Mouse (Mus musculus): ENCODE data around the gene Pacs1. TPM values are rescaled to one million over a fixed set of nuclear protein-coding genes. Genes with fewer than 3 reads are reported as not detected.

The Pacs1 gene
- total RNA-seq, 2 experiments from 2014 or later: 5.2 to 8.5 TPM

- DNase-seq: no peak
- Histone ChIP-seq H3K27ac (no peak overlapping the region), H3K4me3 (no peak overlapping the region)
- intact Hi-C loops (cut with DNase I): no loop called here
- no peak for TF ChIP-seq CTCF (IDR thresholded peaks at IDR 0.05)
Measured at GRCm38 (mm10) chr19:5123241-5123640, 149.7 kb downstream of the Pacs1 start.

DNA sequence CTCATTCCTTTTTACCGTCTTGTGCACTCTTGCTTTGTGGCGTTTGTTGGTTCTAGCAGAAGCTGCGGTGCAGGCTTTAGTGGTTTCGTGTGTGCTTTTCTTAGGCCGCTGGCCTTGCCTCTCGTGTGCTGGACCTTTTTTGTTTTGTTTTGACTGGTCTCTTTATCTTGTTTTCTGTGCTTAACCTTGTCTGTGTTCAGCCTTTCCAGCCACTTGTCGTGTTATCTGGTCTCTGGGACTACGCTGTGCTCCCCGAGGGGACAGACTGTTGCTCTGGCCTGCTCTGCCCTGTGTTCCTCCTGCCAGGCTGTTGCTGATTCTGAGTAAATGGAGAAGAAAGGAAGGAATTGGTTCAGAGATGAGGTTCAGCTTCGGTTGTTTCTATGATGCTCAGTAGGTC is 150.4 kb downstream of the Pacs1 start:
- intact Hi-C loops (cut with DNase I): no loop called here
- Histone ChIP-seq H3K4me3 (no peak overlapping the region), H3K27ac (no peak overlapping the region)
- no peak for DNase-seq
- no peak for TF ChIP-seq CTCF (IDR thresholded peaks at IDR 0.05)

DNA sequence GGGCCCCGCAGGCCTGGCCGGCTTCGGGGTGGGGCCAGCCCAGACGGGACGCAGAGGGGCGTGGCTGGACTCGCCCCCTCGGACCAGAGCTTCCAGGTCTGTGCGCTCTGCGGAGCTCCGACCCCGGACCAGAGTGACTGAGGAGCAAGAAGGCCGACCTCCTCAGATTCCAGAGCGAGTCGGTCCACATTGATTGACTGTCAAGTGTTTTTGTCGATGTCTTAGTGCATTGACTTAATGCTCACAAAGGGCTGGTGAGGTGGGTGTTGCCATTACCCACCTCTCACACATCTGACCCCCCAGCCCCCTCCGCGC is 154.6 kb downstream of the Pacs1 start, which contains the start of gene Klc2:
Gene Klc2, minus strand, starts transcription at position 177 of the 315 bp plus-strand sequence.
- no peak for TF ChIP-seq CTCF (IDR thresholded peaks at IDR 0.05)
- intact Hi-C loops (cut with DNase I): no loop called here
- Histone ChIP-seq H3K4me3 (peak within 1 kb of the TSS; percentile 84), H3K27ac (peak within 1 kb of the TSS; percentile 86)
- DNase-seq: no peak

- H3K27ac ChIP-seq: peak overlapping the region; percentile 86
- intact Hi-C loops (cut with DNase I): loop anchor here (2.0 kb wide), 1 partner anchor 21 kb away; no protein-coding TSS in a partner anchor
- peak; percentile 96; the same call in 1 of the 2 replicates for TF ChIP-seq CTCF (IDR thresholded peaks at IDR 0.05)
- H3K4me3 ChIP-seq: peak overlapping the region; percentile 84
- peak; percentile 91 for DNase-seq
Measured at GRCm38 (mm10) chr19:5117494-5118383, 155.2 kb downstream of the Pacs1 start.

DNA sequence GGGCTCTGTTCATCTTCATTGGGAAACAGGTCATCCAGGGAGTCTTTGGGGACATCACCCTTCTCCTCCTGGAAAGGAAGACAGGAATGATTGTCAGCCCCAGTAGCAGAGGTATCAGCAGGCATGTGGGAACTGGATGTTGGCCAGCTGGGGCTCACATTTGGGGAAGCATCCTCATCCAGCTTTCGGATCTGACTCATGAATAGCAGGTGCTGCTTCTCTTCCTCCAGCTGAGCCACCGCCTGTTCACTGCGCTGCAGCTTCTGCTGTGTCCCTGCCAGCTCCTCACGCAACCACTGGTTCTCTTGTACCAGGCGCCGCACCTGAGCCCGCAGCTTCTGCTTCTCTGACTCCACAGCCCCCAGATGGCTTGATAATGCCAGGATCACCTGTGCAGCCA is 159.1 kb downstream of the Pacs1 start:
- H3K27ac ChIP-seq: no peak overlapping the region
- DNase-seq: no peak
- no peak for TF ChIP-seq CTCF (IDR thresholded peaks at IDR 0.05)
- H3K4me3 ChIP-seq: no peak overlapping the region
- intact Hi-C loops (cut with DNase I): no loop called here

DNA sequence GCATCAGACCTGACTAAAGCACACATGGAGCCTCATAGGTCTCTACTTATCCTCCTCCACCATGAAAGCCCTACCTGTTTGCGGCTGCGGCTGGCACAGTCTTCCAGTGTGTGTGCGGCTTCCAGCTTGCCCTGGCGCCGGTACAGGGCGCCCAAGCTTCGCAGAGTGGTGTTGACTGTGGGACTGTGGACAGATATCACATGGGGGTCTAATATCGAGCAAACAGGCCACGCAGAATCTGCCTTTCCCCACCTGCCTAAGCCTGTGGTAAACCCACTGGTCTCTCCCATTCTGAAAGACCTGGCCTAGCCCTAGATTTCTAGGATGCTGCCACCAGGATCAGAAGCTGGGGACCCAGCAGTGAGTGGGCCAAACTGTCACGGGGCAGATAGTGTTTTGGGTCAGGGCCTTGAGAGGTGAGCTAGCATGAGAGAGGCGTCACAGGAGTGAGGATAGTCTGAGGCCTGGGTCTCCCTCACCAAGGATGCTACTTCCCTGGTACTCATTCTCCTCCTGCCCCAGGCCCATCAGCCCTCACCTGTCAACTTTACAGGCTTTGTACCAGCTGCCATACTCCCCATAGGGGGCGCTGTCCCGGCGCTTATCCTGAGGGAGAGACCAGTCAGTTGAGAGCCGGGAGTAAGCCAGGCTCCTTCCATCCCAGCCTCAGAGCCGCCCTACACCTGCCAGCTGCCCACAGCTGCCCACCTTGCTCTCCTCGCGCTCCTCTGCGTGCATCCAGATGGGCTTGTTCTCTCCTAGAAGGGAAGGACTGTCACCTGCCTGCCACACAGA is 163.1 kb downstream of the Pacs1 start:
- DNase-seq: peak; percentile 49
- peak; percentile 61 for TF ChIP-seq CTCF (IDR thresholded peaks at IDR 0.05)
- Histone ChIP-seq H3K27ac (no peak overlapping the region), H3K4me3 (no peak overlapping the region)
- intact Hi-C loops (cut with DNase I): no loop called here

DNA sequence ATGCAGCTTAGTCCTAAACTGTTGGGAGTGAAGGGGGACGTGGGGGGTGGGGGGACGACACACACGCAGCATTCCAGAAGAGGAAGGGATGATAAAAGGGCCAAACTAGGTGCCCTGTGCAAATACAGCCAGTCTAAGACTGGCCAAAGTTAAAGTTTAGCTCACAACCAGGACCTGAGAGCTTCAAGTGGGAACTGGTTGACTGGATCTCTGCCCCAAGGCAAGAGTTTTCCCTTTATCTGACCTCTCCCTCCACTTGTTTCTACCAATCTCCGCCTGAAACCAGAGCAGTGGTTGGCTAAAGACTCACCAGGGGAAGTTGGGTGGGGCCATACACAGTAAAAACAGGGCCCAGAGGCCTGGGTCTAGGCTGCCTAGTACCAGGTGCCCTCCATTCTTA is 164.2 kb downstream of the Pacs1 start:
- H3K4me3 ChIP-seq: no peak overlapping the region
- DNase-seq: no peak
- intact Hi-C loops (cut with DNase I): no loop called here
- no peak for TF ChIP-seq CTCF (IDR thresholded peaks at IDR 0.05)
- no peak overlapping the region for H3K27ac ChIP-seq

DNA sequence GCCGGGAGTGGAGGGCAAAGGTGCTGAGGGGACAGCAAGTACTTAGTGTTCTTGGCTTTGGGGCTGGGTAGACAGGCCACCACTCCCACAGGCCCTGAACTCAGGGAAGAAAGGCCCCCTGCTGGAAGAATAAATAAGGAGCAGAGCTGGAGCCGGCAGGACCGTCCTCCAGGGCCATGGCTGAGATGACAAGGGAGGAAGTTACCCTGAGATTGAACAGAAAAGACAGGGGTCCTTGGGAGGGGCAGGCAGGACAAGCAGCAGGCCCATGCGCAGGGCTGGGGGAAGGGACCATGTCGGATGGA is 164.7 kb downstream of the Pacs1 start:
- H3K27ac ChIP-seq: no peak overlapping the region

DNA sequence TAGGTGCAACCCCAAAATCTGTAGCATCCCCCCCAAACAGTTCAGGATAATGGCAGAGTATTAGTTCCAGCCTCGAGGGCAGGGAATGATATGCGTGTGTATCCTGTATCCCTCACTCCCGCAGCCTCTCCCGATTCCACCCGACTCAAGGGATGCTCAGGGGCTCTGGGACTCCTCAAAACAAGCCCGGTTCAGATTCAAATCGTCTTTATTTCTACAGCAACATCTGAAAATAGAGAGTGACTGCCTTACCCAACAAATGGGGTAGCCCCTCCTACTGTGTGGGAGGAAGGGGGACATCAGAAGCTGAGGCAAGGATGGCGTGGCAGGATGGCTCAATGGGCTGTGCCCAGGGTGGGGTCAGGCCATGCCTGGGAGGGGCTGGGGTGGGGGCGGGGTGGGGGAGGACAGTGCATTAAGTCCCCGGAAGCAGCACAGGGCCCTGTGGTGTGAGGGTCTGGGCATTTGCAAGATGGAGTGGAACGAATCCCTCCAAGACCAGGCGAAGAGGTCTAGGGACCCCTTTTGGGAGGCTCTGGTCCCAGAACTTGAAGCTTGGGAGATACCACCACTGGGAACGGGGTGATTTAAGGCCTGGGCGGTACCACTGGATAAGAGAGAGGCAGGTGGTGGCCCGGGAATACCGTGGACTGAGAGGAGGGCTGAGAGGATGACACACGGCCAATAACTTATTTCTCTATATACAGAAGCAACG is 165.2 kb downstream of the Pacs1 start:
- Histone ChIP-seq H3K4me3 (peak overlapping the region; percentile 87; the same call in 1 of the 2 replicates), H3K27ac (0 out of 2 replicates have a peak overlapping the region, but pooled peaks have one; percentile 100)
- intact Hi-C loops (cut with DNase I): no loop called here
- no peak for TF ChIP-seq CTCF (IDR thresholded peaks at IDR 0.05)
- no peak for DNase-seq

More for the DNA sequence above, 164.7 kb downstream of the Pacs1 start:
- no peak for DNase-seq
- H3K4me3 ChIP-seq: no peak overlapping the region
- intact Hi-C loops (cut with DNase I): no loop called here
- peak; percentile 43; the same call in 1 of the 2 replicates for TF ChIP-seq CTCF (IDR thresholded peaks at IDR 0.05)

- Histone ChIP-seq H3K27ac (peak within 1 kb of the TSS; percentile 100), H3K4me3 (peak within 1 kb of the TSS; percentile 87)
- peak; percentile 99 for DNase-seq
- intact Hi-C loops (cut with DNase I): no loop called here
- no peak for TF ChIP-seq CTCF (IDR thresholded peaks at IDR 0.05)
Measured at GRCm38 (mm10) chr19:5106731-5107191, 166.2 kb downstream of the Pacs1 start, which contains the start of gene Rab1b. Gene Rab1b, minus strand, starts transcription at chr19:5107072.

DNA sequence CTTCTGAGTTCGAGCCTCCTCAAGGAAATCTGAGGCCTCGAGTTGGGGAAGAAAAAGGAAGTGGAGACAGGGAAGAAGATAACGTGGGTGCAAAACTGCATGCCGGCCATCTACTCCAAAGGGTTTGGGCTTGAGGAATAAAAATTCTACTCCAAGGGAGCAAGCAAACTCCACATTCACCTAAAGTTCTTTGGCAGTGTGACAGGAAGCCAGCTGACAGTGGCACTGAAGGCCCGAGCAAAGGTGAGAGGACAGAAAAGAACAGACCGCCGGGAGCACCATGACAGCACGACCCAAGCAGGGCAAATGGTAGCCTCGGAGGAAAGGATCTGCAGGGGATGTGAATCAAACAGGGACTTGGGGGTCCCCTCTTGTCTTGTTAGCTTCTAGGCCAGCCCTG is 166.8 kb downstream of the Pacs1 start:
- intact Hi-C loops (cut with DNase I): no loop called here
- no peak for DNase-seq
- peak overlapping the region; percentile 87 for H3K4me3 ChIP-seq
- no peak for TF ChIP-seq CTCF (IDR thresholded peaks at IDR 0.05)
- H3K27ac ChIP-seq: peak overlapping the region; percentile 100

GRCm38 (mm10) chr19:5098363-5099143 is 174.4 kb downstream of the Pacs1 start, which contains the start of gene Cnih2:
Gene Cnih2, minus strand, starts transcription at chr19:5098521.
- Histone ChIP-seq H3K4me3 (peak within 1 kb of the TSS; percentile 65), H3K27ac (no peak within 1 kb of the TSS)
- DNase-seq: peak; percentile 73
- intact Hi-C loops (cut with DNase I): no loop called here
- no peak for TF ChIP-seq CTCF (IDR thresholded peaks at IDR 0.05)
